Comparison of ENCODE assay signal across 13 mouse cellular contexts in the genomic region with DNA sequence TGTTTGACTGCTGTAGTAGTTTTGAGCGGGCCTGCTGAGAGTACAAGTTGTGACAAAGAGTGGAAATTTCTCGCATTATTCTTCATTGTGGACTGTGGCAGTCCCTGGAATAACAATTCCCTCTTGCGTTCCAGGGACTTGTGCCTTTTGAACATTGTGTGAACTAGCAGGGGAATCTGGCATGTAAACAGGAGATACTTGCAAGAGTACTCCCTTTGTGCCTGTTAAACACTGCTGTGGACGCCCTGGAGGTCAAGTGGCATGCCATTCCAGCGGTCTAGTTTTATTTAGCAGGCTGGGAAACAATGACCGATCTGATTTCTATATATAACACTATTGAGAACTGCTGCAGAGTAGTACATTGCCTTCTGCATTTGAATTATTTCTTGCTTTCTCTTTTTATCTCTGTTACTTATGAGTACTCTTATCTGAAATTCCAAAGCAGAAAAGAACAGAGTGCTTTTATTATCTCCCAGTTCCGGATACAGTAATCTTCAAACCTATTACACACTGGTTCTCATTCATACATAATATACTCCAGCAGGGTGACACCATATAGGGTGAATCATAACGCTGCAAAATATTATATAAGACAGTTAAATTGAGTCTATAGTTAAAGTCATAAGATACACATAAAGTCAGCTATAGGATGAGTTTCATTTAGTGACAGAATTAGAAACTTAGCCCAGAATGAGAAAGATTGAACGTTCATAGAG. TPM values are rescaled to one million over a fixed set of nuclear protein-coding genes. Genes with fewer than 3 reads are reported as not detected.
A peak's percentile ranks its signal among the peaks of the same experiment; 100 is the strongest.
DNase-seq lines count a peak whose midpoint lies in the region; ATAC-seq lines count a peak whose summit lies in the region.
"Had no signal": no experiment of that assay in that cellular context is flagged by ENCODE, and none has a peak within 500 bp of the region (broad histone marks: within the 10 kb centered on the region; RNA-seq: fewer than 3 reads in every experiment).

A gene (minus strand): TSS at position 350 of the 716 bp plus-strand sequence.

- no peak within 1 kb of the TSS for H3K27ac ChIP-seq in embryonic facial prominence, embryonic 14.5 days (replicated peaks; ENCODE audit: low read depth, low read length)
- H3K27ac ChIP-seq in kidney, embryonic 16.5 days (ENCODE audit: low read length) = no peak within 1 kb of the TSS
- H3K27ac ChIP-seq: forebrain, embryonic 13.5 days; macrophage had no signal

- H3K4me3 ChIP-seq in embryonic facial prominence, embryonic 14.5 days (ENCODE audit: low read depth, low read length) = no peak within 1 kb of the TSS
- no peak within 1 kb of the TSS for H3K4me3 ChIP-seq in kidney, embryonic 16.5 days (ENCODE audit: low read length)
- H3K4me3 ChIP-seq: forebrain, embryonic 13.5 days had no signal

- no peaks in the 10 kb centered on the region for H3K4me1 ChIP-seq in embryonic facial prominence, embryonic 14.5 days (ENCODE audit: control insufficient read depth, insufficient read depth, low read length)
- H3K4me1 ChIP-seq in kidney, embryonic 16.5 days (ENCODE audit: insufficient read depth, low read length) = no peaks in the 10 kb centered on the region
- H3K4me1 ChIP-seq: forebrain, embryonic 13.5 days had no signal

- H3K4me2 ChIP-seq in embryonic facial prominence, embryonic 14.5 days (ENCODE audit: low read depth, low read length) = no peak within 1 kb of the TSS
- H3K4me2 ChIP-seq in kidney, embryonic 16.5 days (replicated peaks; ENCODE audit: low read depth, low read length) = no peak within 1 kb of the TSS
- H3K4me2 ChIP-seq: forebrain, embryonic 13.5 days had no signal

- intact Hi-C loops in heart, postnatal 25 days (cut with DNase I) = no loop called here

- no peaks in the 10 kb centered on the region for H3K9me3 ChIP-seq in embryonic facial prominence, embryonic 14.5 days (ENCODE audit: control insufficient read depth, low read length)
- H3K9me3 ChIP-seq in kidney, embryonic 16.5 days (ENCODE audit: low read length) = no peaks in the 10 kb centered on the region
- H3K9me3 ChIP-seq: forebrain, embryonic 13.5 days had no signal

- ATAC-seq in embryonic facial prominence, embryonic 14.5 days (ENCODE audit: low read depth) = no peak
- no peak for ATAC-seq in kidney, embryonic 16.5 days (ENCODE audit: low FRiP score, low TSS enrichment)
- ATAC-seq: forebrain, embryonic 13.5 days had no signal

- H3K9ac ChIP-seq in embryonic facial prominence, embryonic 14.5 days (ENCODE audit: low read depth, low read length) = no peak within 1 kb of the TSS
- H3K9ac ChIP-seq in kidney, embryonic 16.5 days (replicated peaks; ENCODE audit: low read length) = no peak within 1 kb of the TSS
- H3K9ac ChIP-seq: forebrain, embryonic 13.5 days had no signal

- no peaks in the 10 kb centered on the region for H3K36me3 ChIP-seq in embryonic facial prominence, embryonic 14.5 days (ENCODE audit: control insufficient read depth, insufficient read depth, low read length)
- H3K36me3 ChIP-seq in kidney, embryonic 16.5 days (ENCODE audit: insufficient read depth, low read length) = no peaks in the 10 kb centered on the region

- peak; percentile 52 for DNase-seq in embryo, embryonic 10 days (ENCODE audit: low spot score)
- peak; percentile 35 for DNase-seq in embryonic facial prominence, embryonic 14.5 days (ENCODE audit: low spot score)
- DNase-seq in heart, postnatal 25 days (ENCODE audit: low spot score) = peak; percentile 7
- DNase-seq in lung, postnatal 4 days = peak; percentile 14 to 59
- DNase-seq in adrenal gland, postnatal 14 days = no peak
- no peak for DNase-seq in liver
- DNase-seq: adrenal gland, adult 8-10 months; thymus, postnatal 25 days had no signal

- no peaks in the 10 kb centered on the region for H3K27me3 ChIP-seq in embryonic facial prominence, embryonic 14.5 days (replicated peaks; ENCODE audit: control insufficient read depth, insufficient read depth, low read length)
- H3K27me3 ChIP-seq in kidney, embryonic 16.5 days (ENCODE audit: insufficient read depth, low read length) = no peaks in the 10 kb centered on the region
- H3K27me3 ChIP-seq: forebrain, embryonic 13.5 days had no signal

- WGBS in embryonic facial prominence, embryonic 14.5 days = 31% methylated on average over 9 of the region's 9 CpGs
- 48% methylated on average over 9 of the region's 9 CpGs for WGBS in kidney, embryonic 16.5 days

RNA-seq across cellular contexts. Expression of the gene that starts here (rescaled TPM):
- polyA plus RNA-seq in embryonic facial prominence, embryonic 14.5 days (2014; fragmentation: Nextera tagmentation; extraction: Ambion mirVana) = 5.0 and 7.6 TPM in 2 replicates
- 100 to 1,000 TPM in 1 of 2 experiments, 10 to 100 TPM in 1; 88.1 to 112 TPM for total RNA-seq in heart, postnatal 25 days (2021)
- not detected in 2 replicates for total RNA-seq in adrenal gland, postnatal 14 days (2021)
- 0.14 and 0.24 TPM in 2 replicates for polyA plus RNA-seq in kidney, embryonic 16.5 days (2015; fragmentation: Nextera tagmentation; extraction: Ambion mirVana)
- total RNA-seq: adrenal gland, adult 8-10 months; ES-E14 had no signal
- polyA plus RNA-seq: forebrain, embryonic 13.5 days; macrophage; spleen, adult 2 months had no signal

Comparison
In these comparisons a context has a peak if more than half of its experiments do, and no peak if none do; other contexts are left out.
1. RNA of the gene that starts here (total RNA-seq): 88.1 to 112 TPM in heart, postnatal 25 days; not detected in adrenal gland, postnatal 14 days; every median in the first group is over 10 times any median in the second.
2. DNase-seq: peak in embryo, embryonic 10 days (single experiment), embryonic facial prominence, embryonic 14.5 days (single experiment), heart, postnatal 25 days (single experiment) and lung, postnatal 4 days (2 of 2); none in adrenal gland, postnatal 14 days (single experiment) and liver (single experiment).